Mouse (Mus musculus) monocyte, adult 5-6 weeks (primary cell): Measurements from ENCODE around the gene Gins2. TPM values are rescaled to one million over a fixed set of nuclear protein-coding genes. Genes with fewer than 3 reads are reported as not detected.
A peak's percentile ranks its signal among the peaks of the same experiment; 100 is the strongest.

Source experiments
- ATAC-seq: fragments of 153-309, 156-312 bp; replicated peaks from 2 replicates; pipeline ENCODE4 v1.8.0; 2017; ENCODE audit warnings: mild to moderate bottlenecking; ENCODE audit not compliant: low TSS enrichment, insufficient number of reproducible peaks, severe bottlenecking, poor library complexity, low FRiP score
- total RNA-seq: library from RNA; stranded (forward); fragments of 200-1000, 200-491, 200-594 nt; gene quantifications from 3 replicates; pipeline ENCODE4 v1.2.3, GENCODE M21; 2017

Gene Gins2
- total RNA-seq, 1 experiment from 2014 or later = 1.3 TPM

- ATAC-seq = no peak
Measured at GRCm38 (mm10) chr8:120536306-120537206, 52.5 kb downstream of the Gins2 start.

- no peak for ATAC-seq
Measured at GRCm38 (mm10) chr8:120535452-120536305, 53.4 kb downstream of the Gins2 start.

- peak; percentile 59 for ATAC-seq
Measured at GRCm38 (mm10) chr8:120534504-120535368, 54.4 kb downstream of the Gins2 start.

GRCm38 (mm10) chr8:120534080-120534479 lies 55.0 kb downstream of the Gins2 start:
- no peak for ATAC-seq

- ATAC-seq = no peak
Measured at GRCm38 (mm10) chr8:120533380-120533779, 55.7 kb downstream of the Gins2 start.

GRCm38 (mm10) chr8:120532517-120533215 lies 56.4 kb downstream of the Gins2 start:
- no peak for ATAC-seq

GRCm38 (mm10) chr8:120531775-120532516 lies 57.2 kb downstream of the Gins2 start:
- no peak for ATAC-seq

- ATAC-seq = no peak
Measured at GRCm38 (mm10) chr8:120530954-120531656, 58.0 kb downstream of the Gins2 start.

GRCm38 (mm10) chr8:120529226-120529625 lies 59.9 kb downstream of the Gins2 start:
- peak; percentile 52 for ATAC-seq

Other genes with a start within 250 kb of the Gins2 start
- not detected in 3 replicates for gene 1190005I06Rik, start 58.3 kb upstream of the Gins2 start, total RNA-seq
- not detected in 3 replicates for gene Gm27021, start 78.8 kb upstream of the Gins2 start, total RNA-seq
- 315 to 382 TPM (median 356 TPM) in 3 replicates for gene Cox4i1, start 78.9 kb upstream of the Gins2 start, total RNA-seq
- 12.1 to 40.3 TPM (median 26.7 TPM) in 3 replicates for gene Emc8, start 79.3 kb upstream of the Gins2 start, total RNA-seq
- gene Irf8, start 147.1 kb upstream of the Gins2 start, total RNA-seq = 235 to 408 TPM (median 258 TPM) in 3 replicates